Mouse (Mus musculus) testis, adult 2 months (tissue): ENCODE measurements around the gene Zc3h12c.

Experiments used
- CTCF ChIP-seq: fragments of 200-500 bp; IDR thresholded peaks from 2 replicates; pipeline ENCODE4 v1.5.1; 2012; ENCODE audit warnings: low read depth, mild to moderate bottlenecking, inconsistent platforms, low read length, moderate library complexity; ENCODE audit not compliant: control insufficient read depth, insufficient read depth, insufficient replicate concordance
- POLR2A ChIP-seq: fragments of 200-500 bp; IDR thresholded peaks from 2 replicates; pipeline ENCODE4 v1.6.1; 2012; ENCODE audit warnings: low read depth, mild to moderate bottlenecking, inconsistent platforms, low read length, moderate library complexity; ENCODE audit not compliant: control insufficient read depth

GRCm38 (mm10) chr9:52188106-52188505 is 19.7 kb upstream of the Zc3h12c start:
- TF ChIP-seq CTCF (no peak), POLR2A (no peak)
